Mouse (Mus musculus) lung, postnatal 0 days (tissue): ENCODE data around the gene Rnf150.

ENCODE experiments used
- CTCF ChIP-seq: IDR thresholded peaks from 2 replicates; pipeline ENCODE4 v1.5.1; 2016; ENCODE audit warnings: antibody characterized with exemption, mild to moderate bottlenecking
- EP300 ChIP-seq: IDR thresholded peaks from 2 replicates; pipeline ENCODE4 v1.6.1; 2016; ENCODE audit warnings: antibody characterized with exemption, mild to moderate bottlenecking, control low read depth

DNA sequence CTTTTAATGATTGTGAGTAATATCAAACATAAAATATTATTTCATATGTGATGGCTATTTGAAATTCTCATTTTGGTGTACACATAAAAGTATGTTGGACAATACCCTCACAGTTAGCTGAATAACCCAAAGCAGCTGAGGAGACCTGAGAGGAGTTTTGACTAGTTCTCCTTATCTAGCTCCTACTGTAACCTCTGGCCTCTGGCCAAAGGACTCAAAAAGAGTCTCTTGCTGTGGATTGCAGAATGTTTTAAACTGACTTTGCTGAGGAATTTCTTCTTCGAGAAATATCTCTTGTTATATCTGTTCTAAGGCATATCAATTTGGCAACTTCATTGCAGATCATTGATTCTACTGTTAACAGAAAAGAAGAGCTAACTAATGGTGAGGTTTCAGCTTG lies 22.2 kb upstream of the Rnf150 start:
- TF ChIP-seq CTCF: no peak
- no peak for TF ChIP-seq EP300
